Mouse (Mus musculus) MEL (cell line): ENCODE measurements around the gene BC037034. TPM values are rescaled to one million over a fixed set of nuclear protein-coding genes. Genes with fewer than 3 reads are reported as not detected.

Experiments
- DNase-seq: peaks from one replicate; pipeline ENCODE4 v3.0.0; 2011; ENCODE audit warnings: low read depth, low spot score
- H3K27ac ChIP-seq: 2 replicates; pipeline ENCODE4 v1.5.1; 2012; ENCODE audit warnings: low read depth, mild to moderate bottlenecking, control low read depth, low read length, moderate library complexity; ENCODE audit not compliant: control insufficient read depth
- H3K27me3 ChIP-seq, 2 experiments: fragments of 150-350 bp in 1 of 2; sonication (generic) in 1 of 2; 2 replicates each; pipeline ENCODE4 v1.6.1; 2012; ENCODE audit warnings: low read length in 2 of 2, mild to moderate bottlenecking in 2 of 2, improper control_type of control experiment in 1 of 2, moderate library complexity in 1 of 2; ENCODE audit not compliant: insufficient read depth in 2 of 2, control insufficient read depth in 1 of 2
- H3K36me3 ChIP-seq, 2 experiments: 2 replicates each; pipeline ENCODE4 v1.6.1; 2012 to 2014; ENCODE audit warnings: low read length in 2 of 2, improper control_type of control experiment in 1 of 2, inconsistent platforms in 1 of 2, mild to moderate bottlenecking in 1 of 2; ENCODE audit not compliant: insufficient read depth in 2 of 2, control insufficient read depth in 1 of 2
- H3K4me1 ChIP-seq, 2 experiments: fragments of 150-350 bp in 1 of 2; sonication (generic) in 1 of 2; 2 replicates each; pipeline ENCODE4 v1.6.1; 2012; ENCODE audit warnings: low read length in 2 of 2, improper control_type of control experiment in 1 of 2, mild to moderate bottlenecking in 1 of 2; ENCODE audit not compliant: insufficient read depth in 2 of 2, control insufficient read depth in 1 of 2
- H3K4me3 ChIP-seq, 2 experiments: fragments of 150-350 bp in 1 of 2; sonication (generic) in 1 of 2; 2 replicates each; pipeline ENCODE4 v1.5.1; 2012; ENCODE audit warnings: low read depth in 2 of 2, low read length in 2 of 2, mild to moderate bottlenecking in 2 of 2, moderate library complexity in 2 of 2, control low read depth in 1 of 2, improper control_type of control experiment in 1 of 2; ENCODE audit not compliant: control insufficient read depth in 1 of 2, insufficient read depth in 1 of 2
- H3K79me2 ChIP-seq: 2 replicates; pipeline ENCODE4 v1.6.1; 2012; ENCODE audit warnings: mild to moderate bottlenecking, low read length, moderate library complexity; ENCODE audit not compliant: control insufficient read depth, poor library complexity, insufficient read depth
- H3K9ac ChIP-seq: 2 replicates; pipeline ENCODE4 v1.6.1; 2012; ENCODE audit warnings: low read depth, mild to moderate bottlenecking, control low read depth, low read length, moderate library complexity; ENCODE audit not compliant: control insufficient read depth, poor library complexity, severe bottlenecking
- H3K9me3 ChIP-seq: fragments of 150-350 bp; sonication (generic); replicated peaks from 2 replicates; pipeline ENCODE4 v1.6.1; 2012; ENCODE audit warnings: mild to moderate bottlenecking, low read length, improper control_type of control experiment, moderate library complexity; ENCODE audit not compliant: insufficient read depth
- BHLHE40 ChIP-seq: IDR thresholded peaks from 2 replicates; pipeline ENCODE4 v1.6.1; 2012; ENCODE audit warnings: low read depth, mild to moderate bottlenecking, inconsistent platforms, low read length, improper control_type of control experiment, borderline replicate concordance
- CTCF ChIP-seq, 3 experiments: IDR thresholded peaks in 2 of 3; conservative IDR thresholded peaks in 1 of 3; 2 replicates each; pipeline ENCODE4 v1.5.1; 2011 to 2012; ENCODE audit warnings: low read length in 3 of 3, low read depth in 2 of 3, mild to moderate bottlenecking in 2 of 3, improper control_type of control experiment in 1 of 3, inconsistent platforms in 1 of 3, mixed read lengths in 1 of 3, moderate library complexity in 1 of 3; ENCODE audit not compliant: control insufficient read depth in 1 of 3, insufficient read depth in 1 of 3, poor library complexity in 1 of 3, severe bottlenecking in 1 of 3
- ELF1 ChIP-seq: IDR thresholded peaks from 2 replicates; pipeline ENCODE4 v1.6.1; 2014; ENCODE audit warnings: low read depth, mild to moderate bottlenecking, inconsistent platforms, low read length, improper control_type of control experiment, moderate library complexity
- GABPA ChIP-seq: IDR thresholded peaks from 2 replicates; pipeline ENCODE4 v1.6.1; 2012; ENCODE audit warnings: low read depth, mild to moderate bottlenecking, inconsistent platforms, low read length, improper control_type of control experiment, moderate library complexity
- GATA1 ChIP-seq: IDR thresholded peaks from 2 replicates; pipeline ENCODE4 v1.6.1; 2011; ENCODE audit warnings: low read depth, low read length, improper control_type of control experiment
- HCFC1 ChIP-seq: IDR thresholded peaks from 2 replicates; pipeline ENCODE4 v1.6.1; 2012; ENCODE audit warnings: low read depth, mild to moderate bottlenecking, inconsistent platforms, low read length, improper control_type of control experiment, moderate library complexity
- JUND ChIP-seq: IDR thresholded peaks from 2 replicates; pipeline ENCODE4 v1.6.1; 2011; ENCODE audit warnings: low read depth, mild to moderate bottlenecking, improper control_type of control experiment, low read length
- KAT2A ChIP-seq: conservative IDR thresholded peaks from 2 replicates; pipeline ENCODE4 v1.6.1; 2012; ENCODE audit warnings: low read depth, low read length, improper control_type of control experiment, inconsistent platforms
- MAFK ChIP-seq: IDR thresholded peaks from 2 replicates; pipeline ENCODE4 v1.6.1; 2011; ENCODE audit warnings: low read depth, mild to moderate bottlenecking, low read length, improper control_type of control experiment, borderline replicate concordance
- MAZ ChIP-seq: IDR thresholded peaks from 2 replicates; pipeline ENCODE4 v1.6.1; 2012; ENCODE audit warnings: low read depth, mild to moderate bottlenecking, inconsistent platforms, low read length, improper control_type of control experiment
- MEF2A ChIP-seq: IDR thresholded peaks from 2 replicates; pipeline ENCODE4 v1.6.1; 2014; ENCODE audit warnings: low read depth, mild to moderate bottlenecking, inconsistent platforms, low read length, improper control_type of control experiment; ENCODE audit not compliant: poor library complexity, insufficient replicate concordance, severe bottlenecking; ENCODE audit errors: extremely low read depth
- MYB ChIP-seq: IDR thresholded peaks from 2 replicates; pipeline ENCODE4 v1.6.1; 2011; ENCODE audit warnings: mild to moderate bottlenecking, low read depth, low read length, improper control_type of control experiment
- NELFE ChIP-seq: IDR thresholded peaks from 2 replicates; pipeline ENCODE4 v1.6.1; 2011; ENCODE audit warnings: low read depth, low read length, improper control_type of control experiment
- POLR2A ChIP-seq, 2 experiments: IDR thresholded peaks; 2 replicates each; pipeline ENCODE4 v1.6.1; 2011 to 2012; ENCODE audit warnings: low read length in 2 of 2, mild to moderate bottlenecking in 2 of 2, control low read depth in 1 of 2, improper control_type of control experiment in 1 of 2, low read depth in 1 of 2, moderate library complexity in 1 of 2; ENCODE audit not compliant: control insufficient read depth in 1 of 2, insufficient read depth in 1 of 2, poor library complexity in 1 of 2
- POLR2AphosphoS5 ChIP-seq: IDR thresholded peaks from 2 replicates; pipeline ENCODE4 v1.6.1; 2012; ENCODE audit warnings: low read depth, borderline replicate concordance, mild to moderate bottlenecking, inconsistent platforms, low read length, moderate library complexity, mixed read lengths
- RCOR1 ChIP-seq: IDR thresholded peaks from 2 replicates; pipeline ENCODE4 v1.6.1; 2012; ENCODE audit warnings: low read depth, mild to moderate bottlenecking, inconsistent platforms, low read length, improper control_type of control experiment
- SIN3A ChIP-seq: IDR thresholded peaks from 2 replicates; pipeline ENCODE4 v1.6.1; 2012; ENCODE audit warnings: low read length, improper control_type of control experiment, inconsistent platforms
- SMC3 ChIP-seq: IDR thresholded peaks from 2 replicates; pipeline ENCODE4 v1.6.1; 2011; ENCODE audit warnings: low read depth, low read length, improper control_type of control experiment
- TAL1 ChIP-seq: IDR thresholded peaks from 2 replicates; pipeline ENCODE4 v1.6.1; 2012; ENCODE audit warnings: mild to moderate bottlenecking, inconsistent platforms, low read length, moderate library complexity, mixed read lengths
- TCF12 ChIP-seq: IDR thresholded peaks from 2 replicates; pipeline ENCODE4 v1.6.1; 2014; ENCODE audit warnings: low read depth, mild to moderate bottlenecking, inconsistent platforms, low read length, improper control_type of control experiment, moderate library complexity
- USF1 ChIP-seq: IDR thresholded peaks from 2 replicates; pipeline ENCODE4 v1.6.1; 2014; ENCODE audit warnings: low read depth, mild to moderate bottlenecking, inconsistent platforms, low read length, improper control_type of control experiment, moderate library complexity
- USF2 ChIP-seq, 2 experiments: IDR thresholded peaks; 2 replicates each; pipeline ENCODE4 v1.6.1; 2011 to 2012; ENCODE audit warnings: improper control_type of control experiment in 2 of 2, low read length in 2 of 2, borderline replicate concordance in 1 of 2, inconsistent platforms in 1 of 2, low read depth in 1 of 2, mild to moderate bottlenecking in 1 of 2; ENCODE audit not compliant: insufficient read depth in 1 of 2
- ZNF384 ChIP-seq: IDR thresholded peaks from 2 replicates; pipeline ENCODE4 v1.6.1; 2012; ENCODE audit warnings: low read depth, mild to moderate bottlenecking, inconsistent platforms, low read length, improper control_type of control experiment
- polyA plus RNA-seq, 2 experiments: library from polyadenylated mRNA; stranded (reverse) in 1 of 2; unstranded in 1 of 2; fragments of >175 nt in 1 of 2; fragments of >200 nt in 1 of 2; gene quantifications; 2 replicates each; pipeline versions ENCODE4 v1.2.1 to v1.2.4; 2012; ENCODE audit warnings: low replicate concordance in 2 of 2, low read depth in 1 of 2; ENCODE audit not compliant: insufficient read length in 2 of 2, insufficient read depth in 1 of 2, missing spikeins in 1 of 2
- total RNA-seq: library from RNA; depleted of rRNA; stranded (reverse); fragments of 300-350 nt; gene quantifications from 2 replicates; pipeline ENCODE4 v1.2.3, GENCODE M21; 2012

Gene BC037034
- total and polyA plus RNA-seq, 3 experiments = 35.6 to 59.1 TPM; not detected in 1

- no peak for DNase-seq
- Histone ChIP-seq H3K36me3 (no peaks in the 10 kb centered on the region), H3K79me2 (no peaks in the 10 kb centered on the region), H3K27ac (no peak overlapping the region), H3K27me3 (no peaks in the 10 kb centered on the region; a peak in 2 of 4 replicates), H3K9ac (no peak overlapping the region), H3K4me3 (no peak overlapping the region), H3K4me1 (no peaks in the 10 kb centered on the region), H3K9me3 (no peaks in the 10 kb centered on the region)
- no peak for TF ChIP-seq HCFC1
- TF ChIP-seq USF2 (IDR thresholded peaks at IDR 0.05; ENCODE audit: borderline replicate concordance in 1 of 2, insufficient read depth in 1 of 2, low read depth in 1 of 2, low read length in 2 of 2) = no peak
- no peak for TF ChIP-seq ELF1
- TF ChIP-seq USF1 = no peak
- no peak for TF ChIP-seq JUND
- TF ChIP-seq CTCF (IDR thresholded peaks at IDR 0.05 in 2 of 3, conservative IDR thresholded peaks at IDR 0.05 in 1 of 3; ENCODE audit: control insufficient read depth in 1 of 3, insufficient read depth in 1 of 3, low read depth in 2 of 3, low read length in 3 of 3, poor library complexity in 1 of 3, severe bottlenecking in 1 of 3) = no peak
- no peak for TF ChIP-seq TCF12
- no peak for TF ChIP-seq BHLHE40
- TF ChIP-seq MAFK = no peak
- no peak for TF ChIP-seq SMC3
These were observed 7.4 kb upstream of the BC037034 start for GRCm38 (mm10) chr5:138271232-138271631.

DNA sequence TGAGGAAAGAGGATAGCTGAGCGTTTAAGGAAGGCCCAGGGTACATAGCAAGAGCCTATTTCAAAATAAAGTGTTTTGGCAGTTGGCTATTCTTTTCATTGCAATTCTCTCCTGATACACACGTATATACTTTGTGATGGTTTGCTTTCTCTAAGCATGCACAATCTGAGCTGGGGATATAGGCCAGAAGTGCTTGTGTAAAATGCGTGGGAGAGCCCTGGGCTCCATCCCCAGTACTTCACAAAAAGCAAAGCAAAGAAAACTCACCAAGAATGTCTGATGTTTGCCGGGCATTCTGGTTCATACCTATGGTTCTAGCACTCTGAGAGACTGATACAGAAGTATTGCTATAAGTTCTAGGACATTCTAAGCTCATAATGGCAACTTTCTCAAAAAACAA lies 5.1 kb upstream of the BC037034 start:
- Histone ChIP-seq H3K4me1 (peaks cover 0 to 5% of the 10 kb centered on the region in 2 experiments; a peak in 1 of 4 replicates), H3K27ac (no peak overlapping the region), H3K79me2 (peaks cover 6% of the 10 kb centered on the region), H3K9me3 (no peaks in the 10 kb centered on the region), H3K27me3 (no peaks in the 10 kb centered on the region; a peak in 2 of 4 replicates), H3K4me3 (no peak overlapping the region), H3K36me3 (peaks cover 0 to 8% of the 10 kb centered on the region in 2 experiments; a peak in 2 of 4 replicates), H3K9ac (no peak overlapping the region)
- TF ChIP-seq MEF2A (no peak), POLR2A (IDR thresholded peaks at IDR 0.05; ENCODE audit: control insufficient read depth in 1 of 2, insufficient read depth in 1 of 2, low read depth in 1 of 2, low read length in 2 of 2, poor library complexity in 1 of 2) (no peak), GABPA (no peak), NELFE (no peak), HCFC1 (no peak), KAT2A (no peak), TAL1 (no peak), SIN3A (no peak), GATA1 (no peak), MAZ (no peak), CTCF (IDR thresholded peaks at IDR 0.05 in 2 of 3, conservative IDR thresholded peaks at IDR 0.05 in 1 of 3; ENCODE audit: control insufficient read depth in 1 of 3, insufficient read depth in 1 of 3, low read depth in 2 of 3, low read length in 3 of 3, poor library complexity in 1 of 3, severe bottlenecking in 1 of 3) (no peak), MYB (no peak), USF2 (IDR thresholded peaks at IDR 0.05; ENCODE audit: borderline replicate concordance in 1 of 2, insufficient read depth in 1 of 2, low read depth in 1 of 2, low read length in 2 of 2) (no peak), ELF1 (no peak), ZNF384 (no peak), POLR2AphosphoS5 (no peak), RCOR1 (no peak)
- no peak for DNase-seq
